Mouse (Mus musculus) spleen, postnatal 10 days (tissue): ENCODE measurements around the gene Ehd4.

Experiments
- DNase-seq, 2 experiments: peaks; one replicate each; pipeline ENCODE4 v3.0.0; 2021 to 2022; ENCODE audit warnings: low spot score in 2 of 2

The Ehd4 gene

GRCm38 (mm10) chr2:120111172-120111571 lies 43.2 kb downstream of the Ehd4 start:
- no peak for DNase-seq

GRCm38 (mm10) chr2:120108077-120108476 lies 46.3 kb downstream of the Ehd4 start:
- DNase-seq: no peak

- DNase-seq: no peak
These were observed 47.0 kb downstream of the Ehd4 start for GRCm38 (mm10) chr2:120107446-120107845.

GRCm38 (mm10) chr2:120106397-120106973 lies 47.9 kb downstream of the Ehd4 start:
- DNase-seq: no peak

- DNase-seq: no peak
These were observed 48.5 kb downstream of the Ehd4 start for GRCm38 (mm10) chr2:120105861-120106260.

GRCm38 (mm10) chr2:120102881-120103280 lies 51.5 kb downstream of the Ehd4 start:
- DNase-seq: no peak

GRCm38 (mm10) chr2:120102450-120102849 lies 52.0 kb downstream of the Ehd4 start:
- no peak for DNase-seq

GRCm38 (mm10) chr2:120101961-120102360 lies 52.4 kb downstream of the Ehd4 start:
- no peak for DNase-seq

- DNase-seq: no peak
These were observed 54.5 kb downstream of the Ehd4 start for GRCm38 (mm10) chr2:120099886-120100285.

GRCm38 (mm10) chr2:120099263-120099662 lies 55.1 kb downstream of the Ehd4 start:
- DNase-seq: no peak

- DNase-seq: no peak
These were observed 55.6 kb downstream of the Ehd4 start for GRCm38 (mm10) chr2:120098781-120099202.

- peak in 1 of 2 experiments; percentile 68 for DNase-seq
These were observed 56.5 kb downstream of the Ehd4 start for GRCm38 (mm10) chr2:120097868-120098267.

- DNase-seq: no peak
These were observed 57.7 kb downstream of the Ehd4 start for GRCm38 (mm10) chr2:120096711-120097110.

- DNase-seq: no peak
These were observed 58.2 kb downstream of the Ehd4 start for GRCm38 (mm10) chr2:120096191-120096590.

GRCm38 (mm10) chr2:120095171-120095570 lies 59.2 kb downstream of the Ehd4 start:
- DNase-seq: no peak

- peak in 1 of 2 experiments; percentile 69 for DNase-seq
These were observed 60.6 kb downstream of the Ehd4 start for GRCm38 (mm10) chr2:120093671-120094430.

GRCm38 (mm10) chr2:120090979-120091378 lies 63.4 kb downstream of the Ehd4 start:
- no peak for DNase-seq

- DNase-seq: no peak
These were observed 66.5 kb downstream of the Ehd4 start for GRCm38 (mm10) chr2:120087897-120088296.

- DNase-seq: no peak
These were observed 67.0 kb downstream of the Ehd4 start for GRCm38 (mm10) chr2:120087391-120087790.

- no peak for DNase-seq
These were observed 68.4 kb downstream of the Ehd4 start for GRCm38 (mm10) chr2:120086038-120086437.

- DNase-seq: peak in 1 of 2 experiments; percentile 49
These were observed 69.6 kb downstream of the Ehd4 start for GRCm38 (mm10) chr2:120084593-120085361.

GRCm38 (mm10) chr2:120082416-120082815 lies 72.0 kb downstream of the Ehd4 start:
- no peak for DNase-seq
